Mouse (Mus musculus): Measurements from ENCODE around the gene Prl2c3. TPM values are rescaled to one million over a fixed set of nuclear protein-coding genes. Genes with fewer than 3 reads are reported as not detected.

Gene Prl2c3
- polyA plus RNA-seq, 1 experiment from 2014 or later, result not detected

Other genes starting within 250 kb of the Prl2c3 start
- 19.0 TPM in 2 replicates for gene Ero1lb, start 234.2 kb downstream of the Prl2c3 start, polyA plus RNA-seq (2015; fragmentation: Nextera tagmentation; extraction: Ambion mirVana)
- gene Prl2c2, start 205.3 kb upstream of the Prl2c3 start, polyA plus RNA-seq (2015; fragmentation: Nextera tagmentation; extraction: Ambion mirVana), result not detected in 2 replicates

All from midbrain, embryonic 15.5 days (tissue).